Mouse (Mus musculus): ENCODE measurements around the gene Tmem167b. TPM values are rescaled to one million over a fixed set of nuclear protein-coding genes. Genes with fewer than 3 reads are reported as not detected.
"Not testable (repeated sequence)": the region's sequence is repeated elsewhere in the genome, so short reads cannot be mapped to it uniquely, and the experiment has no call there.

The Tmem167b gene
- total RNA-seq (2021), result 10 to 100 TPM; 24.5 to 25.4 TPM

GRCm38 (mm10) chr3:108562133-108562730, at the start of gene Tmem167b:
TSS of gene Tmem167b (minus strand) at chr3:108562466.
- intact Hi-C loops (cut with DNase I), result loop anchor here (2.0 to 10.0 kb wide), 3 partner anchors 93 to 357 kb away; partner anchors contain the start of gene Cyb561d1

DNA sequence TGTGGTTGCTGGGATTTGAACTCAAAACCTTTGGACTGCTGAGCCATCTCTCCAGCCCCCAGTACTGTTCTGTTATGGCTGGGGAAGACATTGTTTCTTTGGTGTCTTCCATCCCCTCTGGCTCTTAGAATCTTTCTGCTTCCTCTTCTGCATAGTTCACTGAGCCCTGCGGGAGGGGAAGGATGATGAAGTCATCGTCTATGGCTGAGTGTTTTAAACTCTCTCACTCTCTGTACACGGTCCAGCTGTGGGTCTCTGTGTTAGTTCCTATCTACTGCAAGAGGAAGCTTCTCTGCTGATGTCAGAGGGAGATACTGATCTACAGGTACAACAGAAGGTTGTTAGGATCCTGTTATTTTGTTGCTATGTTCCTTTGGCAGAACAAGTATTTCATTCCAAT, 46.6 kb upstream of the Tmem167b start:
- DNase-seq (ENCODE audit: low spot score), result no peak
- intact Hi-C loops (cut with DNase I), result no loop called here

More at GRCm38 (mm10) chr3:108562133-108562730, at the start of gene Tmem167b:
- peak; percentile 95 for DNase-seq (ENCODE audit: low spot score)

- DNase-seq (ENCODE audit: low spot score), result no peak
- intact Hi-C loops (cut with DNase I), result loop anchor here (2.0 to 5.0 kb wide), 2 partner anchors 19 to 130 kb away; partner anchors contain the start of gene Gpsm2
Measured at GRCm38 (mm10) chr3:108591530-108592522, 29.6 kb upstream of the Tmem167b start.

DNA sequence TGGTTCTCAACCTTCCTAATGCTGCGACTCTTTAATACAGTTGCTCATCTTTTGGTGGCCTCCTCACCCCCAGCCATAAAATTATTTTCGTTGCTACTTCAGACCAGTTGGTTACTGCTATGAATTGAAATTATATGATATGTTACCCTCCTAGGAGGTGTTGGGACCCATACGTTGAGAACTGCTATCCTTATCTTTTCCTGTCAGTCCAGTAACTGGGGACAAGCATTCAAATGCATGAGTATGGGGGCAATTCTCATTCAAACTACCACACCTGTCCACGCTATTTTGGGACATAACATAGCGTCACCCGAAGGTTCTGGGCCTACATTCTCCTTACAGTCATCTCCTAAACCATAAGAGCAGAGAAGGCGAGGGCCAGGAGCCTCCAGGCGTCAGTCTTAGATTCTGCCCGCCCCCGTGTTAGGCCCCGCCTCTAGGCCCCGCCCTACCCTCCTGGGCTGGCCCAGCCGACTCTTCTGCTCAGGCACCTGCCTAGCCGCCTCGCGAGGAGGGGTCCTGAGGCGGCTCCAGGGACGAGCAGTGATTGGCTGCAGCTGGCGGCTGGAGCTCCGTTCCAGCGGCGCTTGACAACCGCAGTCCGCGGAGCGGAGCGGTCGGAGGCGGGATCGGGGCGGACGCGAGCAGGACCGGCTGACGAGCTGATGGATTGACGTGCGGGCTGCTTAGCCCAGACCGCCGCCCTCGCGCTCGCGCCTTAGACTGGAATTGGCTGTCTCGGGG, 28.7 kb upstream of the Tmem167b start, which contains the start of gene Wdr47:
TSS of gene Wdr47 (plus strand) at position 494 of the 744 bp plus-strand sequence.
- intact Hi-C loops (cut with DNase I), result loop anchor here (2.0 to 5.0 kb wide), 2 partner anchors 18 to 131 kb away; partner anchors contain the start of gene Gpsm2
- peak; percentile 91 for DNase-seq (ENCODE audit: low spot score)

- intact Hi-C loops (cut with DNase I), result no loop called here
- DNase-seq (ENCODE audit: low spot score), result no peak
Measured at GRCm38 (mm10) chr3:108588446-108588845, 26.2 kb upstream of the Tmem167b start.

DNA sequence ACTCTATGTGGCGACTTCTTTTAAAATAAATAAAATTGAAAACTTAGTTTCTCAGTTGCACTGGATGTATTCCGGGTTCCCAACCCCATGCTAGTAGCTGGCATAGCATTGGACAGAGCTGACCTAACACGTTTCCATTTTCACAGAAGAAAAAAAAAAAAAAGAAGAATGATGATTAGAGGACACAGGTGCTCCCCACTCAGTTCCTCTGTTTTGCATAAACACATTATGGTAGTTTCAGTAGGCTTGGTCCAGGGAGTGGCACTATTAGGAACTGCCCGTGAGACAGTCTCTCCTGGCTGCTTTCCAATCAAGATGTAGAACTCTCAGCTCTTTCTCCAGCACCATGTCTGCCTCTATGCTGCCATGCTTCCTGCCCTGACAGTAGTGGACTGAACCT, 22.3 kb upstream of the Tmem167b start:
- intact Hi-C loops (cut with DNase I), result no loop called here
- DNase-seq (ENCODE audit: low spot score), result no peak

- intact Hi-C loops (cut with DNase I), result no loop called here
- DNase-seq (ENCODE audit: low spot score), result no peak
Measured at GRCm38 (mm10) chr3:108574018-108574417, 11.8 kb upstream of the Tmem167b start.

GRCm38 (mm10) chr3:108572309-108573010, 10.2 kb upstream of the Tmem167b start:
- no peak for DNase-seq (ENCODE audit: low spot score)
- intact Hi-C loops (cut with DNase I), result loop anchor here (2.0 kb wide), 1 partner anchor 18 kb away; the partner anchor contains the start of gene Wdr47

DNA sequence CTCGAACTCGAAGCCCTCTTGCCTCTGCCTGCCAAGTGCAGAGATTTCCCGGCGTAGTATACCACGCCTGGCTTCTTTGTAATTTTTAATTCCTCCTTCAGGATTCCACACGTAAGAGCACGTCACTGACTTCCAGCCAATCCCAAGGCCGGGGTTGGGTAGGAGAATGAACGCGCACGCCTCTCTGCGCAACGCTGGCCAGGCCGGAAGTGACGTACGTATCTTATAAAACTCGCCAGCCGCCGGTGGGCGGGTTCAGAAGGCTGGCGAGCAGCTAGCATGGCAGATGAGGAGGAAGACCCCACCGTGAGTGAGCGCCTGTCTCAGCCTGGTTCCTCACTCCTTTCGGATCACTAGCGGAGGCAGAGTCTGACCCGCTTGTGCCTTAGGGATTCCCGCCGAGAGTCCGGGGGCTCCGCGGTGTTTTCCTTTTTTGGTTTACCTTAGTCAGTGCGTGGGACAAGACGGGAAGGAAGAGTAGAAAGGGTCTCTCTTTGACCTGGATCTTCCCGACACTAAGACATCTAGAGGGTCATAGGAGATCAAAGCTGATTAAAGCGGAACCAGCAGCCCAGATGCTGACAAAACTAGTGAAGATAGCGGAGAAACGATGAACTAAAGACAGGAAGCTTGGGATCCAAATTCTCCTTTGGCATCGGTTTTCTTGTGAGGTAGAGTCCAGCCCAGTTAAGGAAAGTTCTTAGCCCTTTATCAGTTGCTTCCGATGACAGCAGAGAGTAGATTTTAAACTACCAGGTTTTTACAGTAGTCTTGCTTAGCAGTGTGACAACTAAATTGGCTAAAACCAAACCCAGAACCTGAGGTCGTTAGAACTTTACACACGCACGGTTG, 9.4 kb upstream of the Tmem167b start, which contains the start of gene Taf13:
TSS of gene Taf13 (plus strand) at position 256 of the 852 bp plus-strand sequence.
- intact Hi-C loops (cut with DNase I), result loop anchor here (2.0 kb wide), 1 partner anchor 19 kb away; the partner anchor contains the start of gene Wdr47
- DNase-seq (ENCODE audit: low spot score), result peak; percentile 95

- intact Hi-C loops (cut with DNase I), result no loop called here
- no peak for DNase-seq (ENCODE audit: low spot score)
Measured at GRCm38 (mm10) chr3:108570813-108571212, 8.5 kb upstream of the Tmem167b start.

GRCm38 (mm10) chr3:108569636-108570035, 7.4 kb upstream of the Tmem167b start:
- intact Hi-C loops (cut with DNase I), result loop anchor here (10.0 kb wide), 1 partner anchor 365 kb away; the partner anchor contains the start of gene Cyb561d1
- not testable (repeated sequence) for DNase-seq (ENCODE audit: low spot score)

GRCm38 (mm10) chr3:108567990-108568877, 6.0 kb upstream of the Tmem167b start:
- DNase-seq (ENCODE audit: low spot score), result no peak
- intact Hi-C loops (cut with DNase I), result loop anchor here (10.0 kb wide), 1 partner anchor 363 kb away; the partner anchor contains the start of gene Cyb561d1

GRCm38 (mm10) chr3:108563309-108563708, 1.0 kb upstream of the Tmem167b start:
- intact Hi-C loops (cut with DNase I), result loop anchor here (2.0 to 10.0 kb wide), 3 partner anchors 91 to 359 kb away; partner anchors contain the start of gene Cyb561d1

DNA sequence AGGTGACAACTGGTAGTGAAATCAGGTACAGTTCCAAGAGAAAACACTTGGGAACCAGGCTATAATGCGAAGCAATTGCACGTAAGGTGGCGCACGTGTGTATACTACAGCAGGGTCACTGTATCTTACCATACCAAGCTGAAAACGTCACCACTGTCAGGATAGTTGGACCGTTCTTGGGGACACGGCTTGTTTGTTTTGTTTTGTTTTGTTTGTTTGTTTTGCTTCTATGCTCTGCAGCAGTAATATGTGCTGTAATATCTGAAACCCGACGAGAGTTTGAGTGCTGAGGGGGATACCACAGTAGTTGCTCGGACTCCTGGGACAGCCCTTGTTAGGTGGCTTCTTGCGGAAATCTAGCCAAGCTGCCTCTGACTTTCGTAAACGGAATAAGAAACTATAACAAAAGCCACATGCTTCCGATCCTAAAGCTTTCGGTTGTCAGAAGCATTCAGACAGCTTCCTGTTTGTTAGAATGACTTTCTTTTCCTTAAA, 558 bp upstream of the Tmem167b start:
- DNase-seq (ENCODE audit: low spot score), result no peak

More at GRCm38 (mm10) chr3:108563309-108563708, 1.0 kb upstream of the Tmem167b start:
- DNase-seq (ENCODE audit: low spot score), result peak; percentile 55

GRCm38 (mm10) chr3:108557888-108558287, 4.4 kb downstream of the Tmem167b start:
- no peak for DNase-seq (ENCODE audit: low spot score)
- intact Hi-C loops (cut with DNase I), result no loop called here

More for the DNA sequence above, 558 bp upstream of the Tmem167b start:
- intact Hi-C loops (cut with DNase I), result loop anchor here (2.0 to 10.0 kb wide), 3 partner anchors 92 to 358 kb away; partner anchors contain the start of gene Cyb561d1

DNA sequence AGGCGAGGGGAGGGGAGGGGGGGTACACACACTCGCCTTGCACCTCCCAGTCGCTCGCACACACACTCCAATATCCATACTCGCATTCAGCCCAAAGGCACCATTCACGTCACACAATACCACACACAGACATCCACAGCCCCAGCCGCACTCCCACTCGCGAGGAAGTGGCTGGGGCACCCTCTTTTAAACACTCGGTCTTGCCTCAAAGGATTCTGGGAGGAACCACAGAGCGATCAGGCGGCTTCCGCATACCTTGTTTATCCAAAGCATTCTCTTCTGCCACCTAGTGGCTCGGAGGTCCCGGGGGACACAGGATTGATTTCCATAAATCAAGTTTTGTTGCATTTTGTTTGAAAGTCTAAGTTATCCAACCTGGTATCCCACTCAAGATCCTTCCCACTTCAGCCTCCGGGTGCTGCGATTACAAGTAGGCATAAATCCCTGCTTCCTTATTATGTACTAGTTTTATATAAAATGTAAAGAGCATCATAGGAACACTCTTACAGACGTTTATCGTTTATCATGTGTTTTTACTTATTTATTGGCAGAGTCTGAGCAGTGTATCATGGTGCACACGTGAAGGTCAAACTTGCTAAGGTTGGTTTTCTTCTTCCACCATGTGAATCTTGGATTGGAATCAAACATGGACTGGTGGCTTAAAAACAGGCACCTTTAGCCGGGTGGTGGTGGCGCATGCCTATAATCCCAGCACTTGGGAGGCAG, 7.5 kb downstream of the Tmem167b start:
- DNase-seq (ENCODE audit: low spot score), result peak; percentile 85
- intact Hi-C loops (cut with DNase I), result no loop called here
